Mouse (Mus musculus) forebrain, embryonic 12.5 days (tissue): ENCODE results near the gene Utrn. TPM values are rescaled to one million over a fixed set of nuclear protein-coding genes. Genes with fewer than 3 reads are reported as not detected.
A peak's percentile ranks its signal among the peaks of the same experiment; 100 is the strongest.

Experiments
- ATAC-seq: fragments of 200-750 bp; cut with Nextera tagmentation; 2 replicates; pipeline ENCODE4 v1.8.0; 2017; ENCODE audit warnings: moderate TSS enrichment; ENCODE audit not compliant: low FRiP score
- H3K27ac ChIP-seq: fragments of 300-500 bp; sonication (generic); 2 replicates; pipeline ENCODE4 v1.5.1; 2016; ENCODE audit warnings: mild to moderate bottlenecking
- H3K27me3 ChIP-seq: fragments of 300-500 bp; sonication (generic); 2 replicates; pipeline ENCODE4 v1.6.1; 2016; ENCODE audit warnings: mild to moderate bottlenecking
- H3K36me3 ChIP-seq: fragments of 300-500 bp; sonication (generic); replicated peaks from 2 replicates; pipeline ENCODE4 v1.6.1; 2016; ENCODE audit warnings: mild to moderate bottlenecking
- H3K4me1 ChIP-seq: fragments of 300-500 bp; sonication (generic); 2 replicates; pipeline ENCODE4 v1.6.1; 2016
- H3K4me2 ChIP-seq: fragments of 300-500 bp; sonication (generic); 2 replicates; pipeline ENCODE4 v1.6.1; 2016; ENCODE audit warnings: mild to moderate bottlenecking, moderate library complexity
- H3K4me3 ChIP-seq: fragments of 300-500 bp; sonication (generic); replicated peaks from 2 replicates; pipeline ENCODE4 v1.5.1; 2016; ENCODE audit warnings: mild to moderate bottlenecking
- H3K9ac ChIP-seq: fragments of 300-500 bp; sonication (generic); 2 replicates; pipeline ENCODE4 v1.6.1; 2016; ENCODE audit warnings: mild to moderate bottlenecking
- H3K9me3 ChIP-seq: fragments of 300-500 bp; sonication (generic); 2 replicates; pipeline ENCODE4 v1.6.1; 2016
- WGBS: fragments of 180-500 bp; shearing (Covaris S2); methylation state at CpG from one replicate; pipeline ENCODE4 v1.1.7; 2016; 5-methylcytosine and 5-hydroxymethylcytosine counted together
- polyA plus RNA-seq: library from polyadenylated mRNA; unstranded; fragments of >200 nt; fragmentation: Nextera tagmentation; extraction: Ambion mirVana; gene quantifications from 2 replicates; pipeline ENCODE4 v1.2.1, GENCODE M21; 2016

Gene Utrn
- polyA plus RNA-seq, 1 experiment from 2014 or later, result 34.3 TPM

DNA sequence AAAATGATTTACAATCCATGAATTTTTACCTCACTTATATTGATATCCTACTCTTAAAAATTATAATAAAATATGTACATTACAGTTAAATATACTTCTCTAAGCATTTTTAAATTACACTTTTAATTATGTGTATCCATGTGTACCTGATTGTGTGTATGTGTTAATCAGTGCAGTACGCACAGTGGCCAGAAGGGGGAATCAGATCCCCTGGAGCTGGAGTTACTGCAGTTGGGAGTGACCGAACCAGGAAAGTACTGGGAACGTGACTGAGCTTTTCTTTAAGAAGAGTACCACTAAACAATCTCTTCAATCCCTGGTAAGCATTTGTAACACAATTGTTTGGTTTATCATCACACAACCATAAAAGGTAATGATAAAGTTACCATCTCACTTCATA is 285.7 kb downstream of the Utrn start:
- Histone ChIP-seq H3K27ac (no peak overlapping the region), H3K9ac (no peak overlapping the region), H3K36me3 (no peaks in the 10 kb centered on the region), H3K9me3 (no peaks in the 10 kb centered on the region), H3K4me2 (no peak overlapping the region), H3K4me1 (peaks cover 13% of the 10 kb centered on the region; the same call in 1 of the 2 replicates), H3K27me3 (no peaks in the 10 kb centered on the region), H3K4me3 (no peak overlapping the region)
- ATAC-seq, result no peak
- WGBS, result 87% methylated on average over 3 of the region's 3 CpGs

- H3K9ac ChIP-seq, result no peak overlapping the region
- H3K4me3 ChIP-seq, result no peak overlapping the region
- H3K9me3 ChIP-seq, result no peaks in the 10 kb centered on the region
- no peak for ATAC-seq
- no peak overlapping the region for H3K27ac ChIP-seq
- WGBS, result 24% methylated on average over 1 of the region's 1 CpGs
- no peaks in the 10 kb centered on the region for H3K27me3 ChIP-seq
- H3K36me3 ChIP-seq, result no peaks in the 10 kb centered on the region
- H3K4me1 ChIP-seq, result peaks cover 27% of the 10 kb centered on the region
- H3K4me2 ChIP-seq, result no peak overlapping the region
Observed at GRCm38 (mm10) chr10:12579048-12579447, 290.1 kb downstream of the Utrn start.

DNA sequence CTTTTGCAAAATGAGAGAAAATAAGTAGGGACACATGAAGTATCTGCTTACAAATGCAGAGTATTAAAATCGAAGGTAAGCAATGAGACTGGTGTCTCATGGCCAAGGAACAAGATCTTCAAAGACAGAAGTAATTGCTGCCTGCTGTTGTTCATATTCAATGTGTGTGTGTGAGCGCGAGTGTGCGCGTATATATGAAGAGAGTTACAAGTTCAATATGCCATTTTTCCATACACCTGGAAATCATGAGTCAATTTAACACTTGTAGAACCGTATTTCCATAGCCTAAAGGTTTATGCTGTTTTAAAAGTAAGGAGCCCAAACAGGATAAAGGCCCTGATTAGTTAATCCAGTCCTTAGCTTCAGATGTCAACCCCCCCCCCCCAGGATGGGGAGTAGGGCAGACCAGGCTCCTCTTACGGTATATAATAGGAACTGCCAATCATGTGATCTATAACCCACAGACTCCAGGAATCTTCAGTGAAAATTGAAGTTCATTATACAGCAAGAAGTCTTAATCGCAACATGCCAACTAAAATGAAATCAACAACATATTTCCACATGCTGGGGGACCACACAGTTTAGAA is 293.2 kb downstream of the Utrn start:
- H3K4me1 ChIP-seq, result peaks cover 40% of the 10 kb centered on the region
- H3K9me3 ChIP-seq, result no peaks in the 10 kb centered on the region
- no peak for ATAC-seq
- H3K4me3 ChIP-seq, result no peak overlapping the region
- 71% methylated on average over 8 of the region's 8 CpGs for WGBS
- no peaks in the 10 kb centered on the region for H3K36me3 ChIP-seq
- H3K27ac ChIP-seq, result no peak overlapping the region
- no peak overlapping the region for H3K9ac ChIP-seq
- H3K4me2 ChIP-seq, result no peak overlapping the region
- H3K27me3 ChIP-seq, result no peaks in the 10 kb centered on the region

GRCm38 (mm10) chr10:12574760-12575159 is 294.4 kb downstream of the Utrn start:
- peak overlapping the region; percentile 17; the same call in 1 of the 2 replicates for H3K4me2 ChIP-seq
- H3K9ac ChIP-seq, result no peak overlapping the region
- no peaks in the 10 kb centered on the region for H3K36me3 ChIP-seq
- peak; percentile 55; the same call in 1 of the 2 replicates for ATAC-seq
- H3K4me3 ChIP-seq, result no peak overlapping the region
- no peaks in the 10 kb centered on the region for H3K9me3 ChIP-seq
- peaks cover 40% of the 10 kb centered on the region for H3K4me1 ChIP-seq
- no peak overlapping the region for H3K27ac ChIP-seq
- H3K27me3 ChIP-seq, result no peaks in the 10 kb centered on the region
- WGBS, result 22% methylated on average over 10 of the region's 10 CpGs

- Histone ChIP-seq H3K27ac (no peak overlapping the region), H3K9ac (no peak overlapping the region), H3K9me3 (no peaks in the 10 kb centered on the region), H3K4me3 (no peak overlapping the region), H3K27me3 (no peaks in the 10 kb centered on the region), H3K4me2 (0 out of 2 replicates have a peak overlapping the region, but pooled peaks have one; percentile 4), H3K36me3 (no peaks in the 10 kb centered on the region), H3K4me1 (peaks cover 32% of the 10 kb centered on the region)
- no peak for ATAC-seq
- 9% methylated on average over 6 of the region's 6 CpGs for WGBS
Observed at GRCm38 (mm10) chr10:12573601-12574000, 295.6 kb downstream of the Utrn start.

GRCm38 (mm10) chr10:12572759-12573158 is 296.4 kb downstream of the Utrn start:
- ATAC-seq, result no peak
- WGBS, result 6% methylated on average over 4 of the region's 4 CpGs
- no peak overlapping the region for H3K4me2 ChIP-seq
- no peaks in the 10 kb centered on the region for H3K27me3 ChIP-seq
- peaks cover 31% of the 10 kb centered on the region for H3K4me1 ChIP-seq
- H3K4me3 ChIP-seq, result no peak overlapping the region
- H3K27ac ChIP-seq, result no peak overlapping the region
- no peaks in the 10 kb centered on the region for H3K9me3 ChIP-seq
- H3K9ac ChIP-seq, result no peak overlapping the region
- H3K36me3 ChIP-seq, result no peaks in the 10 kb centered on the region

GRCm38 (mm10) chr10:12564425-12564824 is 304.7 kb downstream of the Utrn start:
- H3K9me3 ChIP-seq, result no peaks in the 10 kb centered on the region
- WGBS, result 73% methylated on average over 4 of the region's 4 CpGs
- no peaks in the 10 kb centered on the region for H3K36me3 ChIP-seq
- H3K4me3 ChIP-seq, result no peak overlapping the region
- no peak overlapping the region for H3K9ac ChIP-seq
- H3K27ac ChIP-seq, result no peak overlapping the region
- no peak for ATAC-seq
- H3K4me2 ChIP-seq, result no peak overlapping the region
- H3K27me3 ChIP-seq, result no peaks in the 10 kb centered on the region
- no peaks in the 10 kb centered on the region for H3K4me1 ChIP-seq

GRCm38 (mm10) chr10:12558810-12559209 is 310.4 kb downstream of the Utrn start:
- no peak for ATAC-seq
- H3K27ac ChIP-seq, result no peak overlapping the region
- no peak overlapping the region for H3K4me2 ChIP-seq
- H3K27me3 ChIP-seq, result no peaks in the 10 kb centered on the region
- WGBS, result 92% methylated on average over 5 of the region's 5 CpGs
- H3K4me3 ChIP-seq, result no peak overlapping the region
- H3K9me3 ChIP-seq, result no peaks in the 10 kb centered on the region
- no peaks in the 10 kb centered on the region for H3K36me3 ChIP-seq
- H3K4me1 ChIP-seq, result peaks cover 6% of the 10 kb centered on the region
- H3K9ac ChIP-seq, result no peak overlapping the region

DNA sequence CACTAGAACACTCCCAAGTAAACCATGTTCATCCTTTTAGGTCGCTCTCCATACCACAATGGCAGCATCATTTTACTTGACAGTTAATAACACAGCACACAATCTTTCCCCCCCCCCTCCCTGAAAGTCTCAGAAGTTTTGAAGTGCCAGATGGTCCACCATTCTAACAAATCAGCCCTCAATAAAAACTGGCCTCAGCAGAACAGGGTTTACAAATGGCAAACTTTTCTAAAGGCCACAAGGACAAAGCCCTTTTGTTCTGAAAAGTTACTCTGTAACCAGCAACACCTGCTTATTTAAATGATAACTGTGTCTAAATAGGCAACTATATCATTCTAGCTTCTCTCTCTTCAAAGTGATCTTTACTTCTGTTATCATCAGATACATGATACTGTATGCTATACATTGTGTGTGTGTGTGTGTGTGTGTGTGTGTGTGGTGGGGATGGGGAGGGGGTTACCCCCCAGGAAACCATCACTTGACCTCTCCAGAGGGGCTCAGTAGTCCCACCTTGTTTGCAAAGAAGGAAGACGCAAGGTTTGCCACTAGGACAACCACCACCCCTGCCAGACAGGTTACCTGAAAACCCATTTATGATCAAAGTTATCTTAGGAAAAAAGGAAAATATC is 315.0 kb downstream of the Utrn start:
- H3K4me3 ChIP-seq, result no peak overlapping the region
- peaks cover 23% of the 10 kb centered on the region for H3K4me1 ChIP-seq
- no peak for ATAC-seq

GRCm38 (mm10) chr10:12552890-12553278 is 316.3 kb downstream of the Utrn start:
- WGBS, result 48% methylated on average over 5 of the region's 5 CpGs
- Histone ChIP-seq H3K9ac (no peak overlapping the region), H3K27ac (no peak overlapping the region), H3K4me1 (peaks cover 34% of the 10 kb centered on the region), H3K4me3 (no peak overlapping the region), H3K36me3 (no peaks in the 10 kb centered on the region), H3K4me2 (no peak overlapping the region), H3K27me3 (peaks cover 10% of the 10 kb centered on the region; the same call in 1 of the 2 replicates), H3K9me3 (no peaks in the 10 kb centered on the region)
- ATAC-seq, result no peak

More for the DNA sequence above, 315.0 kb downstream of the Utrn start:
- Histone ChIP-seq H3K27ac (no peak overlapping the region), H3K36me3 (no peaks in the 10 kb centered on the region), H3K4me2 (no peak overlapping the region), H3K9me3 (no peaks in the 10 kb centered on the region), H3K27me3 (peaks cover 10% of the 10 kb centered on the region; the same call in 1 of the 2 replicates), H3K9ac (no peak overlapping the region)
- 67% methylated on average over 2 of the region's 2 CpGs for WGBS

GRCm38 (mm10) chr10:12552196-12552889 is 316.8 kb downstream of the Utrn start:
- no peak for ATAC-seq
- peaks cover 10% of the 10 kb centered on the region for H3K27me3 ChIP-seq
- H3K9ac ChIP-seq, result no peak overlapping the region
- H3K4me3 ChIP-seq, result no peak overlapping the region
- H3K9me3 ChIP-seq, result no peaks in the 10 kb centered on the region
- no peak overlapping the region for H3K27ac ChIP-seq
- H3K4me2 ChIP-seq, result no peak overlapping the region
- H3K36me3 ChIP-seq, result no peaks in the 10 kb centered on the region
- H3K4me1 ChIP-seq, result peaks cover 37% of the 10 kb centered on the region
- 37% methylated on average over 11 of the region's 11 CpGs for WGBS

DNA sequence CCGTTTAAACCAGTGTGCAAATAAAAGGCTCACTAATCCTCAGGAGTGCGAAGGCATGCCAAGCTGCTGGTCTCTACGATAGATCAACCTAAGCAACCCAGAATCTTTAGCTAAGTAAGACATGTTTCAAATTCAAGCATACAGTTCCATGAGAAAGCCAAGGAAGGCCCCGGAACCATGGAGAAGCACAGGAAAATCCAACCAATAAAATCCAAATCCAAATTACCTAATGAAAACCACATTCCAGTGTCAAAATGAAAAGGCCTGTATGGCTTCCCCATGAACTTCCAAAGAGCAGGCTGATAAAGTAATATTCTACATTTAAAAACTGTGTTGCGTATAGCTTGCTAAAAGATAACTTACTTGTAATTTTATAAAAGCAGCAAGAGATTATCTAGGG is 317.4 kb downstream of the Utrn start:
- H3K4me1 ChIP-seq, result peaks cover 42% of the 10 kb centered on the region
- H3K9ac ChIP-seq, result no peak overlapping the region
- H3K9me3 ChIP-seq, result no peaks in the 10 kb centered on the region
- no peak overlapping the region for H3K27ac ChIP-seq
- no peak for ATAC-seq
- H3K4me2 ChIP-seq, result no peak overlapping the region
- H3K27me3 ChIP-seq, result peaks cover 10% of the 10 kb centered on the region
- no peak overlapping the region for H3K4me3 ChIP-seq
- WGBS, result 64% methylated on average over 5 of the region's 5 CpGs
- H3K36me3 ChIP-seq, result no peaks in the 10 kb centered on the region
